Mouse (Mus musculus): ENCODE measurements around the gene Commd1.

DNA sequence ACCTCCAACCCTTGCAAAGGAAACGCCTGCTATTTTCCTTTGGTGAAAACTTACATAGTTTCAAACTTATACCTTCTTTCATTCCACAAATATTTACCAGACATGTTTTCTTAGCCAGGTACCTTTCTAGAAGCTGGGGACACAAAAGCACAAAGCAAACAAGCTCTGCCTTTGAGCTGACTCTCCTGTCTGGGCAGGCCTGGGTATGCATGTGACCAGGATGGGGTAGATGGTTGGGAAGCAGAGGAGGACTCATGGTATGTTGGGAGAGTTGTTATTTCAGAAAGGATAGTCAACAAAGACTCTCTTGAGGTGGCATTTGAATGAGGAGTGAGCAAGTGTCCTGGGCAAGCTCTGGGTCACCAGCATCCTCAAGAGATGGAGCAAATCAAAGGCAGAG, 30.9 kb upstream of the Commd1 start:
- no peak for TF ChIP-seq POLR2A (IDR thresholded peaks at IDR 0.05; ENCODE audit: insufficient read depth, low read depth, low read length)
- no peak for TF ChIP-seq CTCF (IDR thresholded peaks at IDR 0.05; ENCODE audit: insufficient read depth, low read depth, low read length)

Data from olfactory bulb, adult 2 months (tissue).